Mouse (Mus musculus): ENCODE results near the gene Khdc3. TPM values are rescaled to one million over a fixed set of nuclear protein-coding genes. Genes with fewer than 3 reads are reported as not detected.
"Not testable (repeated sequence)": the region's sequence is repeated elsewhere in the genome, so short reads cannot be mapped to it uniquely, and the experiment has no call there.

The Khdc3 gene
- polyA plus RNA-seq, 1 experiment from 2014 or later = not detected

DNA sequence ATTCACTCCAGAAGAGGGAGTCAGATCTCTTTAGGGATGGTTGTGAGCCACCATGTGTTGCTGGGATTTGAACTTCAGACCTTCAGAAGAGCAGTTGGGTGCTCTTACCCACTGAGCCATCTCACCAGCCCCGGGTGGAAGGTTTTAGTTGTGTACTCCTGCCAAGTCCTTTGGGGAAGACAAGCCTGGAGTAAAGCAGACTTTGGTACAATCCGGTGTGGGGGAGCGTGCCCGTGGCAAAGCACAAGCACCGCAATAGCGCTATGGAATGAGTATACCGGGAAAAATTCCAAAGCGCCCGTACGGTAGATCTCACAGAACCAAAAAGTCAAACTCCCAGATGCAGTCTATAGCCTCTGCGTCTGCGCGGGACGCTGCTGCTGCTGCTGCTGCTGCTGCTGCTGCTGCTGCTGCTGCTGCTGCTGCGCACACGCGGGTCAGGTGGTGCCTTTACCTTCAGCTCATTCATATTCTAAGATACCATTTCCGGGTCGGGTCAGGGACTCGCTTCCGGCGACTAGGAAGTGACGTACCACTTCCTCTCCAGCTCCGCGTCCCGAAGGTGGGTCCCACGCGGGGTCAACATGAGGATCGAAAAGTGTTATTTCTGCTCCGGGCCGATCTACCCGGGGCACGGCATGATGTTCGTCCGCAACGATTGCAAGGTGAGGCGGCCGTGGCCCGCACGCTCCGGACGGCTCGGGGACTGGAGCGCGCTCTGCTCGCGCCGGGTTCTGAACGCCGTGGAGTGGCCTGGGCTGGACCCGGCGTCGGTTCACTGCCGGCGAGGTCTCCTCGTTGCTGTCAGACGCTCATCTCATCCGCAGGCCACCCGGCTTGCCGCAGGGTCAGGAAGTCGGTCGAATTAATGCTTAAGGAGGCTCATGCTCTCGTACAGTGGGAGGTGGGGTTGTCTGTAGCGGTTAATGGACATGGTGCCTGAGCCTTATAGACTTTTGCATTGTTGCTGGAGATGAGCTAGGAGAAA, 11.6 kb downstream of the Khdc3 start, which contains the start of gene Rsl24d1:
Gene Rsl24d1 (plus strand): TSS at position 508 of the 988 bp plus-strand sequence.
- ATAC-seq = peak; percentile 98
- peak within 1 kb of the TSS; percentile 90 for H3K4me3 ChIP-seq (ENCODE audit: low read depth, low read length)
- WGBS = under 1% methylated on average over 64 of the region's 64 CpGs

DNA sequence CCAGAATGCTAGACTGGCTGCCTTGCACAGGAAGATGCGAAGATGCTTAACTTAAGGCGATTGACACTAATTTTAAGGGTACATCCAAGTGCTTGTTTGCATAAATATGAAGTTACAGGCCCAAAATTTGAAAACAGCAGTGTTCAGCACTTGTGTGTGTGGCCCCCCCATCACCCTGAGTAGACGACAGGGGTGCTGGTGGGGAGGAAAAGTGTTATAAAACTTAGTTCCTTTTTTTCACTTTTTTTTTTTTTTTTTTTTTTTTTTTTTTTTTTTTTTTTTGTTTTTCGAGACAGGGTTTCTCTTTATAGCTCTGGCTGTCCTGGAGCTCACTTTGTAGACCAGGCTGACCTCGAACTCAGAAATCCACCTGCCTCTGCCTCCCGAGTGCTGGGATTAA, 15.1 kb downstream of the Khdc3 start:
- peaks cover 54% of the 10 kb centered on the region for H3K36me3 ChIP-seq (ENCODE audit: control insufficient read depth, insufficient read depth, low read length)
- not testable (repeated sequence) for DNase-seq (ENCODE audit: low spot score); ATAC-seq

More for the DNA sequence above, 11.6 kb downstream of the Khdc3 start, which contains the start of gene Rsl24d1:
- H3K27ac ChIP-seq (ENCODE audit: low read depth, low read length) = peak within 1 kb of the TSS; percentile 60; the same call in 1 of the 2 replicates
- DNase-seq (ENCODE audit: low spot score) = peak; percentile 96
- H3K36me3 ChIP-seq (ENCODE audit: control insufficient read depth, insufficient read depth, low read length) = peaks cover 28% of the 10 kb centered on the region
- no peaks in the 10 kb centered on the region for H3K9me3 ChIP-seq (replicated peaks; ENCODE audit: control insufficient read depth, low read length)
- peak within 1 kb of the TSS; percentile 77 for H3K4me2 ChIP-seq (ENCODE audit: low read length)
- no peaks in the 10 kb centered on the region; the same call in 1 of the 2 replicates for H3K27me3 ChIP-seq (replicated peaks; ENCODE audit: control insufficient read depth, insufficient read depth, low read length)
- H3K9ac ChIP-seq (ENCODE audit: low read length) = peak within 1 kb of the TSS; percentile 82
- peaks cover 2% of the 10 kb centered on the region; the same call in 1 of the 2 replicates for H3K4me1 ChIP-seq (ENCODE audit: control insufficient read depth, insufficient read depth, low read length)

GRCm38 (mm10) chr9:73118012-73118411, 16.4 kb downstream of the Khdc3 start:
- Histone ChIP-seq H3K4me3 (ENCODE audit: low read depth, low read length) (no peak overlapping the region), H3K27ac (ENCODE audit: low read depth, low read length) (no peak overlapping the region), H3K9me3 (replicated peaks; ENCODE audit: control insufficient read depth, low read length) (no peaks in the 10 kb centered on the region), H3K4me2 (ENCODE audit: low read length) (no peak overlapping the region), H3K9ac (ENCODE audit: low read length) (no peak overlapping the region), H3K27me3 (replicated peaks; ENCODE audit: control insufficient read depth, insufficient read depth, low read length) (no peaks in the 10 kb centered on the region), H3K36me3 (ENCODE audit: control insufficient read depth, insufficient read depth, low read length) (peaks cover 64% of the 10 kb centered on the region), H3K4me1 (ENCODE audit: control insufficient read depth, insufficient read depth, low read length) (peaks cover 2% of the 10 kb centered on the region; the same call in 1 of the 2 replicates)
- 95% methylated on average over 4 of the region's 4 CpGs for WGBS
- ATAC-seq = no peak
- DNase-seq (ENCODE audit: low spot score) = no peak

More for the DNA sequence above, 15.1 kb downstream of the Khdc3 start:
- not testable (repeated sequence) for H3K4me2 ChIP-seq (ENCODE audit: low read length); H3K4me1 ChIP-seq (ENCODE audit: control insufficient read depth, insufficient read depth, low read length); H3K9me3 ChIP-seq (replicated peaks; ENCODE audit: control insufficient read depth, low read length); H3K27ac ChIP-seq (ENCODE audit: low read depth, low read length); H3K27me3 ChIP-seq (replicated peaks; ENCODE audit: control insufficient read depth, insufficient read depth, low read length); H3K4me3 ChIP-seq (ENCODE audit: low read depth, low read length); H3K9ac ChIP-seq (ENCODE audit: low read length)
- WGBS = 80% methylated on average over 6 of the region's 6 CpGs

GRCm38 (mm10) chr9:73121735-73122134, 20.1 kb downstream of the Khdc3 start:
- DNase-seq (ENCODE audit: low spot score) (peak; percentile 29), ATAC-seq (0 out of 2 replicates have a peak, but pooled peaks have one; percentile 40)
- Histone ChIP-seq H3K27ac (ENCODE audit: low read depth, low read length) (no peak overlapping the region), H3K27me3 (replicated peaks; ENCODE audit: control insufficient read depth, insufficient read depth, low read length) (no peaks in the 10 kb centered on the region), H3K4me1 (ENCODE audit: control insufficient read depth, insufficient read depth, low read length) (no peaks in the 10 kb centered on the region), H3K9me3 (replicated peaks; ENCODE audit: control insufficient read depth, low read length) (no peaks in the 10 kb centered on the region), H3K4me3 (ENCODE audit: low read depth, low read length) (no peak overlapping the region), H3K9ac (ENCODE audit: low read length) (no peak overlapping the region), H3K4me2 (ENCODE audit: low read length) (no peak overlapping the region), H3K36me3 (ENCODE audit: control insufficient read depth, insufficient read depth, low read length) (peaks cover 84% of the 10 kb centered on the region)
- WGBS = 74% methylated on average over 8 of the region's 8 CpGs

DNA sequence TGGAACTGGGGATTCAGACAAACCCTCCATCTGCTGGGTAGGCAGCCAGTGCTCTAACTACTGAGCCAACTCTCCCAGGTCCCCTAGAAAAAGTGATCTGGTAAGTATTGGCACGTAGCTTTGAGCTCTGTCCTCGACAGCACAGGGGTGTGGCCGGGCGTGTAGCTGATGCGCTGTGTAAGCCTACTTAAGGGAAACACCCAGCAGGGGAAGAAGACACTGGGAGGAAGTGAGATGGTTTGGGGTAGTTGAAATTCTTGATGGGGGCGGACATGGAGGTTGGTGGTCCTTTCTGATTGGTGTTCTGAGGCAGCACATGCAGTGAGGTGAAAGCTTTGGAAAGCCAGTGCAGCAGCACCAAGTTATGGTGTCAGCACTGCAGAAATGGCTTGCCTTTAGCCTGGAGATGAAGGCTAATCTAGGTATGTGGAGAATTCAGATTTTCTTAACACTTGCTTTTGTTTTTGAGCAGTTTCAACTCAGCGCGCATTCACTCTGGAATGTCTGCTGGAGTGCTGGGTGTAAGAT, 23.5 kb downstream of the Khdc3 start:
- Histone ChIP-seq H3K9me3 (replicated peaks; ENCODE audit: control insufficient read depth, low read length) (no peaks in the 10 kb centered on the region), H3K9ac (ENCODE audit: low read length) (no peak overlapping the region), H3K4me2 (ENCODE audit: low read length) (no peak overlapping the region), H3K27me3 (replicated peaks; ENCODE audit: control insufficient read depth, insufficient read depth, low read length) (no peaks in the 10 kb centered on the region), H3K36me3 (ENCODE audit: control insufficient read depth, insufficient read depth, low read length) (peaks cover 94% of the 10 kb centered on the region), H3K4me3 (ENCODE audit: low read depth, low read length) (no peak overlapping the region), H3K27ac (ENCODE audit: low read depth, low read length) (no peak overlapping the region), H3K4me1 (ENCODE audit: control insufficient read depth, insufficient read depth, low read length) (no peaks in the 10 kb centered on the region)
- ATAC-seq = no peak
- no peak for DNase-seq (ENCODE audit: low spot score)
- 92% methylated on average over 8 of the region's 8 CpGs for WGBS

- no peak overlapping the region for H3K9ac ChIP-seq (ENCODE audit: low read length)
- H3K4me3 ChIP-seq (ENCODE audit: low read depth, low read length) = no peak overlapping the region
- H3K36me3 ChIP-seq (ENCODE audit: control insufficient read depth, insufficient read depth, low read length) = peaks cover 73% of the 10 kb centered on the region
- no peaks in the 10 kb centered on the region for H3K9me3 ChIP-seq (replicated peaks; ENCODE audit: control insufficient read depth, low read length)
- no peak overlapping the region for H3K4me2 ChIP-seq (ENCODE audit: low read length)
- no peak for ATAC-seq
- 92% methylated on average over 2 of the region's 2 CpGs for WGBS
- H3K27me3 ChIP-seq (replicated peaks; ENCODE audit: control insufficient read depth, insufficient read depth, low read length) = no peaks in the 10 kb centered on the region
- no peaks in the 10 kb centered on the region for H3K4me1 ChIP-seq (ENCODE audit: control insufficient read depth, insufficient read depth, low read length)
- DNase-seq (ENCODE audit: low spot score) = no peak
- no peak overlapping the region for H3K27ac ChIP-seq (ENCODE audit: low read depth, low read length)
These were observed 25.8 kb downstream of the Khdc3 start for GRCm38 (mm10) chr9:73127457-73127856.

GRCm38 (mm10) chr9:73129875-73130274, 28.2 kb downstream of the Khdc3 start:
- no peak overlapping the region for H3K27ac ChIP-seq (ENCODE audit: low read depth, low read length)
- H3K4me3 ChIP-seq (ENCODE audit: low read depth, low read length) = no peak overlapping the region
- ATAC-seq (no peak), DNase-seq (ENCODE audit: low spot score) (no peak)
- H3K27me3 ChIP-seq (replicated peaks; ENCODE audit: control insufficient read depth, insufficient read depth, low read length) = no peaks in the 10 kb centered on the region
- H3K36me3 ChIP-seq (ENCODE audit: control insufficient read depth, insufficient read depth, low read length) = peaks cover 51% of the 10 kb centered on the region
- H3K4me1 ChIP-seq (ENCODE audit: control insufficient read depth, insufficient read depth, low read length) = no peaks in the 10 kb centered on the region
- WGBS = 83% methylated on average over 8 of the region's 8 CpGs
- H3K9ac ChIP-seq (ENCODE audit: low read length) = no peak overlapping the region
- H3K9me3 ChIP-seq (replicated peaks; ENCODE audit: control insufficient read depth, low read length) = no peaks in the 10 kb centered on the region
- no peak overlapping the region for H3K4me2 ChIP-seq (ENCODE audit: low read length)

GRCm38 (mm10) chr9:73130529-73130928, 28.9 kb downstream of the Khdc3 start:
- H3K9ac ChIP-seq (ENCODE audit: low read length) = no peak overlapping the region
- H3K4me1 ChIP-seq (ENCODE audit: control insufficient read depth, insufficient read depth, low read length) = no peaks in the 10 kb centered on the region
- H3K9me3 ChIP-seq (replicated peaks; ENCODE audit: control insufficient read depth, low read length) = no peaks in the 10 kb centered on the region
- no peak overlapping the region for H3K27ac ChIP-seq (ENCODE audit: low read depth, low read length)
- ATAC-seq = no peak
- H3K36me3 ChIP-seq (ENCODE audit: control insufficient read depth, insufficient read depth, low read length) = peaks cover 44% of the 10 kb centered on the region
- 90% methylated on average over 4 of the region's 4 CpGs for WGBS
- no peak overlapping the region for H3K4me2 ChIP-seq (ENCODE audit: low read length)
- DNase-seq (ENCODE audit: low spot score) = no peak
- H3K4me3 ChIP-seq (ENCODE audit: low read depth, low read length) = no peak overlapping the region
- no peaks in the 10 kb centered on the region for H3K27me3 ChIP-seq (replicated peaks; ENCODE audit: control insufficient read depth, insufficient read depth, low read length)
